Mouse (Mus musculus) spleen, adult 2 months (tissue): Measurements from ENCODE around the gene Olfr750.

Experiments used
- CTCF ChIP-seq: fragments of 200-500 bp; IDR thresholded peaks from 2 replicates; pipeline ENCODE4 v1.5.1; 2011; ENCODE audit warnings: mild to moderate bottlenecking, inconsistent platforms; ENCODE audit not compliant: insufficient read depth, insufficient read length, insufficient replicate concordance; ENCODE audit errors: extremely low read depth
- POLR2A ChIP-seq: fragments of 200-500 bp; IDR thresholded peaks from 2 replicates; pipeline ENCODE4 v1.6.1; 2011; ENCODE audit warnings: low read depth, low read length, inconsistent platforms

GRCm38 (mm10) chr14:51090077-51090781, 16.0 kb upstream of the Olfr750 start:
- TF ChIP-seq CTCF (no peak), POLR2A (no peak)
